In the genomic region with DNA sequence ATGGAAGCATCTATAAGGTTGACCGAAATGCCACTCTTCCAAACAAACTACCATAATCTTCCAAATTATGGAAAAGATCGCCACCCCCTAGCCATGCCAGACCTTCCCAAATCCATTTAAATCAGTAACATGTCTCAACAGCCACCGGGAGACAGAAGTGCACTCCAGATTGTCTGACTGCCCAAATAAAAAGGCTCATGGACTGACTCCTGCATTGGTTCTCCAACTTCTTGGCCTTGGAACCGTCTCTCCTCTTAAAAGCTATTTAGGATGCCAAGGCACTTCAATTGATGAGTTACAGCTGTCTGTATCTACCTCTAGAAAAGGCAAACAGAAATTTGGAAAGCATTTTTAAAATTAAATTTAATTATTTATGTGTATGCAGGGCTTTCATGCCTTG, we compare ENCODE assay signal across 14 mouse cellular contexts. TPM values are rescaled to one million over a fixed set of nuclear protein-coding genes. Genes with fewer than 3 reads are reported as not detected.
DNase-seq lines count a peak whose midpoint lies in the region; ATAC-seq and TF ChIP-seq lines count a peak whose summit lies in the region.
"Had no signal": no experiment of that assay in that cellular context is flagged by ENCODE, and none has a peak within 500 bp of the region (broad histone marks: within the 10 kb centered on the region; RNA-seq: fewer than 3 reads in every experiment).

No protein-coding gene starts in this region.

- H3K4me1 ChIP-seq in forebrain, embryonic 13.5 days: peaks cover 96% of the 10 kb centered on the region
- peaks cover 64% of the 10 kb centered on the region for H3K4me1 ChIP-seq in hindbrain, embryonic 14.5 days (replicated peaks; ENCODE audit: control insufficient read depth, insufficient read depth, low read length)
- H3K4me1 ChIP-seq in neural tube, embryonic 12.5 days: peaks cover 68% of the 10 kb centered on the region

- no peaks in the 10 kb centered on the region for H3K9me3 ChIP-seq in forebrain, embryonic 13.5 days (replicated peaks)
- H3K9me3 ChIP-seq in hindbrain, embryonic 14.5 days (ENCODE audit: control insufficient read depth, low read length): no peaks in the 10 kb centered on the region
- H3K9me3 ChIP-seq in neural tube, embryonic 12.5 days: no peaks in the 10 kb centered on the region
- H3K9me3 ChIP-seq: embryonic facial prominence, embryonic 15.5 days; heart, embryonic 15.5 days had no signal

- peaks cover 15% of the 10 kb centered on the region for H3K36me3 ChIP-seq in forebrain, embryonic 13.5 days (ENCODE audit: poor library complexity, severe bottlenecking)
- no peaks in the 10 kb centered on the region for H3K36me3 ChIP-seq in hindbrain, embryonic 14.5 days (replicated peaks; ENCODE audit: control insufficient read depth, insufficient read depth)
- peaks cover 4% of the 10 kb centered on the region; the same call in 1 of the 2 replicates for H3K36me3 ChIP-seq in neural tube, embryonic 12.5 days
- H3K36me3 ChIP-seq: heart, embryonic 15.5 days had no signal

- no peak for ATAC-seq in forebrain, embryonic 13.5 days
- ATAC-seq in hindbrain, embryonic 14.5 days (ENCODE audit: low FRiP score): no peak
- no peak for ATAC-seq in neural tube, embryonic 12.5 days (ENCODE audit: low FRiP score, low read depth)
- ATAC-seq in megakaryocyte-erythroid progenitor cell, adult 5-6 weeks (replicated peaks; ENCODE audit: low FRiP score, low TSS enrichment, poor library complexity, severe bottlenecking): no peak

- H3K27me3 ChIP-seq in forebrain, embryonic 13.5 days: no peaks in the 10 kb centered on the region
- H3K27me3 ChIP-seq in hindbrain, embryonic 14.5 days (ENCODE audit: control insufficient read depth, insufficient read depth, low read length): no peaks in the 10 kb centered on the region
- H3K27me3 ChIP-seq in neural tube, embryonic 12.5 days (replicated peaks): no peaks in the 10 kb centered on the region
- H3K27me3 ChIP-seq: embryonic facial prominence, embryonic 15.5 days; heart, embryonic 15.5 days had no signal

- TF ChIP-seq CTCF in layer of hippocampus, adult 2 months (conservative IDR thresholded peaks at IDR 0.05): no peak

- H3K27ac ChIP-seq in layer of hippocampus, adult 2 months: peak overlapping the region; percentile 48; the same call in 1 of the 2 replicates
- peak overlapping the region; percentile 75 for H3K27ac ChIP-seq in forebrain, embryonic 13.5 days
- peak overlapping the region; percentile 28; the same call in 1 of the 2 replicates for H3K27ac ChIP-seq in hindbrain, embryonic 14.5 days
- H3K27ac ChIP-seq in neural tube, embryonic 12.5 days: no peak overlapping the region
- H3K27ac ChIP-seq: embryonic facial prominence, embryonic 15.5 days; heart, embryonic 15.5 days had no signal

- peak overlapping the region; percentile 44 for H3K4me2 ChIP-seq in forebrain, embryonic 13.5 days
- peak overlapping the region; percentile 40; the same call in 1 of the 2 replicates for H3K4me2 ChIP-seq in hindbrain, embryonic 14.5 days (replicated peaks)
- peak overlapping the region; percentile 39 for H3K4me2 ChIP-seq in neural tube, embryonic 12.5 days (replicated peaks)

- no peak overlapping the region for H3K9ac ChIP-seq in forebrain, embryonic 13.5 days
- no peak overlapping the region for H3K9ac ChIP-seq in hindbrain, embryonic 14.5 days
- H3K9ac ChIP-seq in neural tube, embryonic 12.5 days: no peak overlapping the region
- H3K9ac ChIP-seq: embryonic facial prominence, embryonic 15.5 days; heart, embryonic 15.5 days had no signal

- peak overlapping the region; percentile 33; the same call in 1 of the 2 replicates for H3K4me3 ChIP-seq in layer of hippocampus, adult 2 months
- H3K4me3 ChIP-seq in forebrain, embryonic 13.5 days: no peak overlapping the region
- H3K4me3 ChIP-seq in hindbrain, embryonic 14.5 days (replicated peaks; ENCODE audit: low read length): no peak overlapping the region
- no peak overlapping the region for H3K4me3 ChIP-seq in neural tube, embryonic 12.5 days
- H3K4me3 ChIP-seq: embryonic facial prominence, embryonic 15.5 days had no signal

- DNase-seq in layer of hippocampus, adult 2 months (ENCODE audit: low spot score in 2 of 2): no peak
- DNase-seq in layer of hippocampus, adult 9-11 months: no peak
- DNase-seq in hindbrain, embryonic 14.5 days (ENCODE audit: low spot score): no peak
- no peak for DNase-seq in thymus, postnatal 36 days
- no peak for DNase-seq in gastrocnemius, postnatal 4 days (ENCODE audit: low spot score in 2 of 2)
- DNase-seq: B cell, adult 2 months; cerebellum, adult 18-20 months; lung, adult 2 months; lung, postnatal 4 days had no signal

- 30% methylated on average over 4 of the region's 4 CpGs for WGBS in forebrain, embryonic 13.5 days
- WGBS in hindbrain, embryonic 14.5 days: 36% methylated on average over 4 of the region's 4 CpGs
- WGBS in neural tube, embryonic 12.5 days: 30% methylated on average over 4 of the region's 4 CpGs

RNA-seq across cellular contexts. Expression of a gene that starts 17.4 kb away (rescaled TPM):
- 100 to 1,000 TPM; 334 to 340 TPM for total RNA-seq in layer of hippocampus, adult 2 months (2021)
- 80.7 and 83.6 TPM in 2 replicates for polyA plus RNA-seq in forebrain, embryonic 13.5 days (2015; fragmentation: Nextera tagmentation; extraction: Ambion mirVana)
- polyA plus RNA-seq in hindbrain, embryonic 14.5 days (2014; fragmentation: Nextera tagmentation; extraction: Ambion mirVana): 49.3 and 50.0 TPM in 2 replicates
- 27.9 and 31.6 TPM in 2 replicates for polyA plus RNA-seq in neural tube, embryonic 12.5 days (2016; fragmentation: Nextera tagmentation; extraction: Ambion mirVana)
- total RNA-seq in megakaryocyte-erythroid progenitor cell, adult 5-6 weeks (2014; fragmentation: Nextera tagmentation): 0.25 and 1.2 TPM in 2 replicates
- 0.09 and 0.42 TPM in 2 replicates for total RNA-seq in megakaryocyte-erythroid progenitor cell, adult 5-6 weeks (2017)
- 10 to 100 TPM; 10.7 to 12.8 TPM for total RNA-seq in gastrocnemius, postnatal 4 days (2021)

Comparison
In these comparisons a context has a peak if more than half of its experiments do, and no peak if none do; other contexts are left out.
1. RNA of a gene that starts 17.4 kb away (total RNA-seq): 334 to 340 TPM in layer of hippocampus, adult 2 months; 10.7 to 12.8 TPM in gastrocnemius, postnatal 4 days and 0.09 to 1.2 TPM in megakaryocyte-erythroid progenitor cell, adult 5-6 weeks; every median in the first group is over 10 times any median in the second.
2. Peak in every context shown above with its lines, with median percentiles within 50 percentile points of each other: H3K4me2 ChIP-seq.